Mouse (Mus musculus): ENCODE measurements around the gene Fam168b.

The Fam168b gene

DNA sequence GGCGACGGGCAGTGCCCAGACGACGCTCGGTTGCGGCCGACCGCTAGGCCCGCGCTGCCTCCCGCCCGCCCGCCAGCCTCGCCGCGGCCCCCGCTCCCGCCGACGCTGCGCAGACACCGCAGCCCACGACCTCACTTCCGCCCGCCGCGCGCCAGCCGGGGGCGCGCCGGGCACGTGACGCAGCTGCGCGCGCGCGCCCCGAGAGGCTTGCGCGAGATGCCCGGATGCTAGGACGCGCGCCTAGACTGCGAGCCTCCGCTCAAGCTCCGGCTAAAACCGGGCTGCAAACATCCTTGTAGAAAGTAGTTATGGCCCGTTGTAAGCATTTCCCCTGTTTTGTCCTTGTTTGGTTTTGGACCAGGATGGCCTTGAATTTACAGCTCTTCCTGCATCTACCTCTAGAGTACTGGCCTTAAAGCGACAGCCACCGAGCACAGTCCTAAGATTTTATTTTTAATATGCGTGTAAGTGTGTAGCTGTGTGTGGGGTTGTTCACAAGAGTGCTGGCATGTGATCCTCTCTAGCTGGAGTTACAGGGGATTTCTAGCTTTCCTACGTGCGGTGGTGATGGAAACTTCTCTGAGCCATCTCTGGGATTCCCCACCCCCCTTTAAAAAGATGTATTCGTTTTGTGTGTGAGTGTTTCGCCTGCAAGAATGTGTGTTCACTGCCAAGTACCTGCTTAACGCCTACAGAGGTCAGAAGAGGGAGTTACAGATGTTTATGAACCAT, at the start of gene Fam168b:
TSS of gene Fam168b (minus strand) at position 179 of the 732 bp plus-strand sequence.
- DNase-seq (ENCODE audit: low spot score): peak; percentile 82

GRCm38 (mm10) chr1:34892466-34892865, 49.6 kb upstream of the Fam168b start:
- DNase-seq (ENCODE audit: low spot score): no peak

- DNase-seq (ENCODE audit: low spot score): peak; percentile 25
Observed at GRCm38 (mm10) chr1:34891559-34892289, 48.9 kb upstream of the Fam168b start.

GRCm38 (mm10) chr1:34883776-34884175, 40.9 kb upstream of the Fam168b start:
- no peak for DNase-seq (ENCODE audit: low spot score)

DNA sequence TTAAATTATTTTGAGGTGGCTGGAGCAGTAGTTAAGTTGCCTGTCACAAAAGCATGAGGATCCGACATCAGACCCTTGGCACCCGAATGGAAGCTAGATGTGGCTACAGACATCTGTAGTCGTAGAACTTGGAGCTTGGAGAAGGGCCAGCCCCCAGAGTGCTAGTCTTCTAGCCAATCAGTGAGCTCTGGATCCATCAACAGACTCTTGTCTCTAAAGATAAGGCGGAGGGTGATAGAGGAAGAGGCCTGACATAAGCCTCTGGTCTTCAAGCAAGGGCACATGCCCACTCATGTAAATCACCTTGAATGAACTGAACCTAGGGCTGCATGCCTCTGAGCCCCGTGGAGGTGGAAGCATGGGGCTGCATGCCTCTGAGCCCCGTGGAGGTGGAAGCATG, 36.7 kb upstream of the Fam168b start:
- no peak for DNase-seq (ENCODE audit: low spot score)

- DNase-seq (ENCODE audit: low spot score): no peak
Observed at GRCm38 (mm10) chr1:34873551-34873950, 30.7 kb upstream of the Fam168b start.

- no peak for DNase-seq (ENCODE audit: low spot score)
Observed at GRCm38 (mm10) chr1:34871170-34871569, 28.3 kb upstream of the Fam168b start.

DNA sequence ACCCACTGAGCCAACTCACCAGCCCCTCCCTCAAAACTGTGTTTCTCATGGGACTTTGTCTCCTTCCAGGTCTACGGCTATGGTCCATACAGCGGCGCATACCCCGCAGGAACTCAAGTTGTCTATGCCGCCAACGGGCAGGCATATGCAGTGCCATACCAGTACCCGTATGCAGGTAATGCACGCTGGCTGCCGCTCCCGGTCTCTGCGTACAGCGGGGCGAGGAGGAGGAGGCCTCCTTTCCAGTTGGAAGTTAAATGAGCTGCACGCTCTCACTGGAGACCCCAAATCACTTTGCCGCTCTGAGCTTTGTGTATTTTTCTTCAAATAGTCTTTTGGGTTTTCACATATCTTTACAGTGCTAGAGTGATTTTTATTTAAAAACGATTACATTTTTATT, 26.4 kb upstream of the Fam168b start:
- DNase-seq (ENCODE audit: low spot score): no peak

DNA sequence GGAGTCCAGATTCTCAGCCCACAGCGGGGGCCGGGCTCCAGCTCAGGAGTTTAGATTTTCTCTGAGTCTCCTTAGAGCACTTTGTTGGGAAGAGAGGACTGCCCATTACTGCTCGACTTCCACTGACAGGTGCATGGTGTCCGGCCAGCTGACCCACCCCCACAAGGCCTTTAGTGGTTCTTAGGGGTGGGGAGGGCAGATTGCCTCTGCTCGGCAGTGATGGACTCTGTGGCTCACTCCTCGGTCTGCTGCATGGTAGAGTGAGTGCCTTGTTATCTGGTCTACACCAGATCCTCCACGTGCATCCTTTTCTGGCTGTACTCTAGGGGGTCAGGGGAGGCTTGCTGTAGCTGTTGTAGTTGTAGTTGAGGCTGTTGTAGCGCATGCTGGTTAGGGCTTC, 25.5 kb upstream of the Fam168b start:
- DNase-seq (ENCODE audit: low spot score): no peak

DNA sequence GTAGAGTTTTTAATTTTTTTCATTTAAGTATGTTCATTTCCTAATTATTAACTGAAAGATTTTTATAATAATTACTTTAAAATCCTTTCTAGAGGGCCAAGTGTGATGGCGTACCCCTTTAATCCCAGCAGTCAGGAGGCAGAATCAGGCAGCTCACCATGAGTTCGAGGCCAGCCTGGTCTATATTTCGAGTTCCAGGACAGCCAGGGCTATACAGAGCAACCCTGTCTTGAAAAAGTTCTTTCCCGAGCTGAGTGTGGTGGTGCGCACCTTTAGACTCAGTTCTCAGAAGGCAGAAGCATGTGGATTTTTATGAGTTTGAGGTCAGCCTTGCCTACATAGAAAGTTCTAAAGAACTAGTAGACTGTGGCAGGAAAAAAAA, 24.7 kb upstream of the Fam168b start:
- no peak for DNase-seq (ENCODE audit: low spot score)

- DNase-seq (ENCODE audit: low spot score): peak; percentile 88
Observed at GRCm38 (mm10) chr1:34866815-34867573, 24.1 kb upstream of the Fam168b start.

GRCm38 (mm10) chr1:34865866-34866265, 23.0 kb upstream of the Fam168b start:
- DNase-seq (ENCODE audit: low spot score): no peak

DNA sequence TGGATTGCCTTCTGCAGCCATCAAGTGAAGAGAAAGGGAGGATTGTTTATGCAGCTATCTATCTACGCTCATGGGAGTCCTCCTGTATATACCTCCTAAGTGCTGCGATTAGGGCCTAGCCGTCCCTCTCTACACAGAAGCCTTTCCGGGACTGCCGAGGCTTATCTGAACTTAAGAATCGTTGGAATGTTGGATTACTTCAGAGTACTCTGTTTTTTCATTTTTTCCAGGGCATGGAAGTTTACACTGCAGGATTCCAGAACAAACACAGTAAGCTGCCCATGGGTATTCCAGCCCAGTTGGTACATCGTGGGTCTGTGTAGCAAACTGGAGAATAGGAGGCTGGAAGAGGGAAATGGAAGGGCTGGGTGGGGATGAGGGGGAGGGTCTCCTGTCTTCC, 21.4 kb upstream of the Fam168b start:
- DNase-seq (ENCODE audit: low spot score): no peak

GRCm38 (mm10) chr1:34863323-34863722, 20.5 kb upstream of the Fam168b start:
- no peak for DNase-seq (ENCODE audit: low spot score)

DNA sequence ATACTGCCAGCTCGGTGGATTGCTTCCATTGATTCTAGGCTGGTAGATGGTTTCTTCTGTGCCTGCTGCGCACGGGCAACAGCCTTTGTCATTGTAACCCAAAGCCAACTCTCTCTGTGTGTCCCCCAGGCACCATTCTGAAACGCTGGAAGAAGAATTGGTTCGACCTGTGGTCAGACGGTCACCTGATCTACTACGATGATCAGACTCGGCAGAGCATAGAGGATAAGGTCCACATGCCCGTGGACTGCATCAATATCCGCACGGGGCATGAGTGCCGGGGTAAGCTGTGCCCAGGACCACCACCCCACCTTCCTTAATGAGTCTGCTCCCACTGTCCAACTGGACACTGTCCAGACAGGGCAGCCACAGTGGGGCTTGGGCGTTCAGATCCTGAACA, 20.0 kb upstream of the Fam168b start:
- no peak for DNase-seq (ENCODE audit: low spot score)

DNA sequence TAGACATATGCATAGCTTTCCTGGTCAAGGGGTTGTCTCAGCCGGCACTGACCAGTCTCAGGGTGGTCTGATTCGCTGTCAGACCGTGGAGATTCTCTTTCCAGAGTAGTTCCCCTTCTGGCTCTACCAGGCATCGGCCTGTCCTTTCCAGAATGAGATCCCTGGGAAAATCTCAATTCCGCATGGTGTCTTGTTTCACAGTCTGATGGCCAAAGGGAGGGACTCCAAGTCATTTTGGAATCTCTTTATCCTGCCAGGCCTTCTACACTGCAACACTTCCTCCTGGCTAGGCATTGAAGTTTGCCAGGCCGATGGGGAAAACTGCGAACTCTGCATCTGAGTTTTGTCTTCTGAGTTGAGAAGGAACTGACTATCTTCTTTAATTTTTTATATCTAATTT, 17.3 kb upstream of the Fam168b start:
- DNase-seq (ENCODE audit: low spot score): no peak

DNA sequence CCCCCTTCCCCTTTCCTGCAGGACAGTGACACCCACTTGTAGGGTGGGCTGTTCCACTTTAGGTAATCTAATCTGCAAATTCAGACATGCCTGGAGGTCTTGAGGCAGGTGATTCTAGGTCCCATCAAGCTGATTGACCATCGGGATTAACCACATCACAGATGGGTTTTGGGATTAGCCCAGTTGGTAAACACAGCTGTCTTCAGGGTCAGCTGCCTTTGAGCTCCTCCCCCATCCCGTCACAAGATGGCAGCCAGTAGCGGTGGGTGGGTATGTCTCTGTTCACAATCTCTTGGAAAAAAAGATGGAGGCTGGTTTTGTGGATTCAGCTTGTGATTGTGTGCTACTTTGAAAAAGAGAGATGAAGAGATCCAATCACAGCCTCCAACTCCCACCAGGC, 16.9 kb upstream of the Fam168b start:
- no peak for DNase-seq (ENCODE audit: low spot score)

DNA sequence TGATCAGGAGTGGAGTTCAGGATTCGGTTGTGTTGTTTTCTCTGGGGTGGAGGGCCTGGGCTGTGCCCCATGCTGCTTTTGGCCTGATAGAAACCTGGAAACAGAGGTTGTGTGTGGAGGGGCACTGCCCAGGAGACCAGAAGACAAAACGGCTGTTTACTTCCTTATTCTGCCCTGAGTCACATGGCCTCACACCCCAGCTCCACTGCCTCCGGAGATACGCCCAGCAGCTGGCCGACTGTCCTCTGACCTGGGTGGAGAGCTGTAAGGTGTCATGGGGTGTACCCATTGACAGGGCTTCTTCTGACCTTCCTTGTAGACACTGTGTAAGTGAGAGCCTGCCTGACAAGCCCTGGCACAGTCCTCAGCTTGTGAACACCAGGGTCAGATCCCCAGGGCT, 15.8 kb upstream of the Fam168b start:
- no peak for DNase-seq (ENCODE audit: low spot score)

- no peak for DNase-seq (ENCODE audit: low spot score)
Observed at GRCm38 (mm10) chr1:34855056-34855739, 12.3 kb upstream of the Fam168b start.

- no peak for DNase-seq (ENCODE audit: low spot score)
Observed at GRCm38 (mm10) chr1:34853786-34854185, 10.9 kb upstream of the Fam168b start.

GRCm38 (mm10) chr1:34852116-34852878, 9.4 kb upstream of the Fam168b start:
- DNase-seq (ENCODE audit: low spot score): no peak

GRCm38 (mm10) chr1:34851562-34851961, 8.7 kb upstream of the Fam168b start:
- DNase-seq (ENCODE audit: low spot score): no peak
